Mouse (Mus musculus): Measurements from ENCODE around the gene Oas2.

DNA sequence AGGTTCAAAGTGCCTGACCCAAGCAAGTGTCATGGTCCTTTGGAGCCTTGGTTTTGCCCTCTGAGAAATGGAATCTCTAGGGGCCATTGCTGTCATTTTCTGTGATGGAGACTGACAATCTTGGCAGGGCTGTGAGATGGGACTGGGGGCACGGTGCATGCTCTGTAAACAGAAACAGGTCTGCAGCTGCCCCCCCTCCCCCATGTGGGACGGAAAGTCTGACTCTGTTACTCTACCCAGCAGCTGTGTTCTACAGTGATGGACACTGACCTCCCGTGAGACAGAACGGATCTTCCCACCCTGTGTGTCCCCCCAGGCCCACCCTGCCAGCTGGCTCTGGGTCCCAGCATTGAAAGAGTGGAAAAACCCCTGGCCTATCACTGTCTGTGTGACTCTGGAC lies 59.2 kb downstream of the Oas2 start:
- TF ChIP-seq POLR2A (IDR thresholded peaks at IDR 0.05; ENCODE audit: borderline replicate concordance, control insufficient read depth, low read depth, low read length) (no peak), CTCF (IDR thresholded peaks at IDR 0.05; ENCODE audit: control insufficient read depth, insufficient read depth, low read length) (no peak)

Data from bone marrow, adult 2 months (tissue).